In the genomic region with DNA sequence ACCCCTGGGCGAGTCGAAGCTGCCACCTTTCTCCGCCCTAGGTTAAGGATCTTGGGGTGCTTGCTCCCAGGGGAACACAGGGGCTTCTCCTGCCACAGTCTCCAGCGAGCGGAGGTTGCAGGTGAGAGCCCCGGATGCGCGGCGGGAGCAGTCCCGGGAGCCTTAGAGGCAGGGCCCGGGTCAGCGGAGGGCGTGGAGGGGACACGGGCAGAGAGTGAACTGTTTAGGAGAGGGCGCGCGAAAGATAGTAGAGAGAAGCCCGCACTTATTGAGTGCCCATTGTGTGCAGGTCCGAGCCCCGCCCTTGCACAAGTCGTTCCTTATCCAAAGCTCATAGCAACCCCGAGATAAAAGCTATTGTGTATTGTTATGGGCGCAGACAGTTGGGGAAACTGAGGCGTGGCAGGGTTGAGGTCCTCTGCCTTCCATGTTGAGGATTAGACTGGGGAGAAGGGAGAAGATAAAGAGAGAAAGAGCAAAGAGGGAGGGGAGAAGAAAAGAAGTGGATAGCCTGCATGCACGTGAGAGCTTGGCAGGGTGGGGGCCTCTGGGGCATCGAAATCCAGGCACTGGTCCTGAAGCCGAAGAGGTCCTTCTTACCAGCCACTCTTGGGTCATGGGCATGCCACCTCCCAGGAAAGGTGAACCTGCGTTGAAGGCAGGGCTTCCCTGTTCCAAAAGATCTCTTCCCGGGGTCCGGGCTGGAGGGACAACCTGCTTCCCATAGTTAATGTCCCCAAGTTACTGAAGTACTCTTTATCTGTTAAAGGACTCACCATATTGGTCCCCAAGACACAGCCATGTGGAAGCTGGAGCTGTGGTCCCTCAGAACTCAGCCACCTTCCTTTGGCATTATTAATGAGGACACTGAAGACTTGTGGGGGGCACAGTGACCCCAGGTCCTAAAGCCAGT, we compare ENCODE assay signal across 8 mouse cellular contexts. TPM values are rescaled to one million over a fixed set of nuclear protein-coding genes. Genes with fewer than 3 reads are reported as not detected.
DNase-seq lines count a peak whose midpoint lies in the region; ATAC-seq and TF ChIP-seq lines count a peak whose summit lies in the region.

No protein-coding gene starts in this region.

- H3K9ac ChIP-seq in heart, postnatal 0 days (replicated peaks; ENCODE audit: low read depth, low read length): peak overlapping the region; percentile 79
- H3K9ac ChIP-seq in liver, adult 2 months (ENCODE audit: low read depth, low read length): peak overlapping the region; percentile 66

- peaks cover 43% of the 10 kb centered on the region for H3K4me1 ChIP-seq in bone marrow macrophage, adult 2 months (ENCODE audit: control insufficient read depth, insufficient read depth, low read length)
- peaks cover 62% of the 10 kb centered on the region for H3K4me1 ChIP-seq in heart, postnatal 0 days (ENCODE audit: control insufficient read depth, insufficient read depth)
- no peaks in the 10 kb centered on the region for H3K4me1 ChIP-seq in liver, adult 2 months (ENCODE audit: control insufficient read depth, insufficient read depth, low read length)
- H3K4me1 ChIP-seq in olfactory bulb, adult 2 months (ENCODE audit: control insufficient read depth, insufficient read depth, low read length): peaks cover 32% of the 10 kb centered on the region

- H3K36me3 ChIP-seq in heart, postnatal 0 days (replicated peaks; ENCODE audit: control insufficient read depth, insufficient read depth, low read length): peaks cover 5% of the 10 kb centered on the region
- no peaks in the 10 kb centered on the region for H3K36me3 ChIP-seq in liver, adult 2 months (ENCODE audit: control insufficient read depth, insufficient read depth, low read length)

- H3K4me3 ChIP-seq in bone marrow macrophage, adult 2 months (ENCODE audit: insufficient read depth, low read length): peak overlapping the region; percentile 84
- H3K4me3 ChIP-seq in heart, postnatal 0 days (ENCODE audit: low read depth, low read length): peak overlapping the region; percentile 68
- peak overlapping the region; percentile 62 for H3K4me3 ChIP-seq in liver, adult 2 months (ENCODE audit: insufficient read depth, low read depth, low read length)
- peak overlapping the region; percentile 58 for H3K4me3 ChIP-seq in olfactory bulb, adult 2 months (ENCODE audit: insufficient read depth, low read depth, low read length)

- TF ChIP-seq EP300 in heart, postnatal 0 days (IDR thresholded peaks at IDR 0.05; ENCODE audit: low read depth): no peak

- no peak overlapping the region for H3K27ac ChIP-seq in bone marrow macrophage, adult 2 months (ENCODE audit: insufficient read depth, low read depth, low read length)
- H3K27ac ChIP-seq in heart, postnatal 0 days (ENCODE audit: low read depth): peak overlapping the region; percentile 81
- H3K27ac ChIP-seq in liver, adult 2 months (replicated peaks; ENCODE audit: insufficient read depth, low read depth, low read length): no peak overlapping the region
- H3K27ac ChIP-seq in olfactory bulb, adult 2 months (ENCODE audit: insufficient read depth, low read depth, low read length): peak overlapping the region; percentile 58

- no peaks in the 10 kb centered on the region for H3K9me3 ChIP-seq in heart, postnatal 0 days (replicated peaks; ENCODE audit: control insufficient read depth, low read length)

- peak; percentile 57 for DNase-seq in cerebellum, adult 9-11 months
- DNase-seq in heart, postnatal 0 days (ENCODE audit: low spot score): peak; percentile 17
- no peak for DNase-seq in liver, adult 2 months (ENCODE audit: extremely low read depth, low read depth, low spot score)
- DNase-seq in urinary bladder, postnatal 14 days (ENCODE audit: low spot score): no peak
- no peak for DNase-seq in ovary, postnatal 10 days (ENCODE audit: low spot score)

- no peak for TF ChIP-seq CTCF in bone marrow macrophage, adult 2 months (IDR thresholded peaks at IDR 0.05; ENCODE audit: low read depth, low read length)
- TF ChIP-seq CTCF in heart, postnatal 0 days (IDR thresholded peaks at IDR 0.05; ENCODE audit: low read depth): no peak
- TF ChIP-seq CTCF in liver, adult 2 months (IDR thresholded peaks at IDR 0.05; ENCODE audit: low read depth, low read length): no peak
- TF ChIP-seq CTCF in olfactory bulb, adult 2 months (IDR thresholded peaks at IDR 0.05; ENCODE audit: insufficient read depth, low read depth, low read length): no peak

- H3K79me2 ChIP-seq in liver, adult 2 months (ENCODE audit: control insufficient read depth, insufficient read depth, low read length): no peaks in the 10 kb centered on the region

- ATAC-seq in cerebellum, adult (ENCODE audit: insufficient number of reproducible peaks, low FRiP score, low TSS enrichment): no peak
- ATAC-seq in heart, postnatal 0 days (ENCODE audit: insufficient read depth, low read depth): no peak

- TF ChIP-seq POLR2A in bone marrow macrophage, adult 2 months (IDR thresholded peaks at IDR 0.05; ENCODE audit: borderline replicate concordance, low read depth, low read length): no peak
- TF ChIP-seq POLR2A in liver, adult 2 months (IDR thresholded peaks at IDR 0.05; ENCODE audit: extremely low read depth, insufficient read depth, low read length): no peak
- TF ChIP-seq POLR2A in olfactory bulb, adult 2 months (IDR thresholded peaks at IDR 0.05; ENCODE audit: insufficient read depth, low read depth, low read length): no peak

- 6% methylated on average over 30 of the region's 30 CpGs for WGBS in heart, postnatal 0 days
- 13% methylated on average over 30 of the region's 30 CpGs for WGBS in liver, adult 2 months
- 8% methylated on average over 30 of the region's 30 CpGs for WGBS in olfactory bulb, adult 2 months

- H3K27me3 ChIP-seq in heart, postnatal 0 days (ENCODE audit: control insufficient read depth, insufficient read depth, low read length): no peaks in the 10 kb centered on the region
- H3K27me3 ChIP-seq in liver, adult 2 months (ENCODE audit: control insufficient read depth, insufficient read depth, low read length): peaks cover 3% of the 10 kb centered on the region; the same call in 1 of the 2 replicates

- peak overlapping the region; percentile 82 for H3K4me2 ChIP-seq in heart, postnatal 0 days (ENCODE audit: low read depth, low read length)

RNA-seq across cellular contexts. Expression of a gene that starts 1.1 kb away (rescaled TPM):
- 11.1 and 13.8 TPM in 2 replicates for polyA plus RNA-seq in bone marrow macrophage, adult 2 months (2012; ENCODE audit: insufficient read depth, insufficient read length, missing spikeins)
- total RNA-seq in heart, postnatal 0 days (2014; rRNA removed; ENCODE audit: low replicate concordance): 35.9 and 47.8 TPM in 2 replicates
- 24.4 and 28.9 TPM in 2 replicates for polyA plus RNA-seq in heart, postnatal 0 days (2015; fragmentation: Nextera tagmentation; extraction: Ambion mirVana)
- 0.28 and 0.67 TPM in 2 replicates for total RNA-seq in liver, adult 2 months (2014; rRNA removed)
- 0.71 and 1.7 TPM in 2 replicates for polyA plus RNA-seq in liver, adult 2 months (2012; rRNA removed)
- polyA plus RNA-seq in olfactory bulb, adult 2 months (2012; ENCODE audit: insufficient read depth, insufficient read length, low replicate concordance, missing spikeins): not detected in 2 replicates

RNA-seq across cellular contexts. Expression of a gene that starts 29.3 kb away (rescaled TPM):
- polyA plus RNA-seq in bone marrow macrophage, adult 2 months (2012; ENCODE audit: insufficient read depth, insufficient read length, missing spikeins): 7.2 and 8.5 TPM in 2 replicates
- 811 and 864 TPM in 2 replicates for total RNA-seq in heart, postnatal 0 days (2014; rRNA removed; ENCODE audit: low replicate concordance)
- 522 and 571 TPM in 2 replicates for polyA plus RNA-seq in heart, postnatal 0 days (2015; fragmentation: Nextera tagmentation; extraction: Ambion mirVana)
- total RNA-seq in liver, adult 2 months (2014; rRNA removed): 16.2 and 22.2 TPM in 2 replicates
- polyA plus RNA-seq in liver, adult 2 months (2012; rRNA removed): 11.7 and 14.5 TPM in 2 replicates
- not detected in 2 replicates for polyA plus RNA-seq in olfactory bulb, adult 2 months (2012; ENCODE audit: insufficient read depth, insufficient read length, low replicate concordance, missing spikeins)

Comparison
In these comparisons a context has a peak if more than half of its experiments do, and no peak if none do; other contexts are left out.
1. DNase-seq: peak in cerebellum, adult 9-11 months (single experiment) and heart, postnatal 0 days (single experiment); none in liver, adult 2 months (single experiment), urinary bladder, postnatal 14 days (single experiment) and ovary, postnatal 10 days (single experiment).
2. H3K27ac ChIP-seq: peak in heart, postnatal 0 days (single experiment) and olfactory bulb, adult 2 months (single experiment); none in bone marrow macrophage, adult 2 months (single experiment) and liver, adult 2 months (single experiment).
3. Peak in every context shown above with its lines, with median percentiles within 50 percentile points of each other: H3K4me3 ChIP-seq.